Mouse (Mus musculus) myocyte (in vitro differentiated cells): ENCODE data around the gene Usp32. TPM values are rescaled to one million over a fixed set of nuclear protein-coding genes. Genes with fewer than 3 reads are reported as not detected.

ENCODE experiments used
- H3K27me3 ChIP-seq: one replicate; pipeline ENCODE4 v1.6.1; 2011; ENCODE audit not compliant: control insufficient read depth, insufficient read depth, insufficient read length
- H3K36me3 ChIP-seq: one replicate; pipeline ENCODE4 v1.6.1; 2011; ENCODE audit not compliant: control insufficient read depth, insufficient read depth
- H3K4me2 ChIP-seq: one replicate; pipeline ENCODE4 v1.6.1; 2011; ENCODE audit warnings: low read depth, control low read depth
- H3K4me3 ChIP-seq: one replicate; pipeline ENCODE4 v1.5.1; 2011; ENCODE audit warnings: mild to moderate bottlenecking, control low read depth, moderate library complexity
- H3K79me2 ChIP-seq: one replicate; pipeline ENCODE4 v1.6.1; 2011; ENCODE audit not compliant: control insufficient read depth, insufficient read depth
- H3ac ChIP-seq: one replicate; pipeline ENCODE4 v1.6.1; 2011; ENCODE audit not compliant: control insufficient read depth, insufficient read length
- CEBPB ChIP-seq: IDR thresholded peaks from 2 replicates; pipeline ENCODE4 v1.6.1; 2011; ENCODE audit warnings: mild to moderate bottlenecking, moderate library complexity; ENCODE audit not compliant: poor library complexity, insufficient read depth, severe bottlenecking
- E2F4 ChIP-seq: IDR thresholded peaks from one replicate; pipeline ENCODE4 v1.6.1; 2011; ENCODE audit warnings: mild to moderate bottlenecking, control low read depth, moderate library complexity; ENCODE audit not compliant: insufficient read depth
- MAX ChIP-seq: IDR thresholded peaks from one replicate; pipeline ENCODE4 v1.6.1; 2011; ENCODE audit warnings: low read depth, mild to moderate bottlenecking, control low read depth
- MYOD1 ChIP-seq, 3 experiments: IDR thresholded peaks; one replicate each; pipeline ENCODE4 v1.6.1; 2011; ENCODE audit warnings: control low read depth in 2 of 3, low read depth in 2 of 3, mild to moderate bottlenecking in 2 of 3, moderate library complexity in 1 of 3; ENCODE audit not compliant: insufficient read length in 2 of 3, control insufficient read depth in 1 of 3
- MYOG ChIP-seq, 3 experiments: IDR thresholded peaks; one replicate each; pipeline ENCODE4 v1.6.1; 2011; ENCODE audit warnings: control low read depth in 2 of 3, low read depth in 2 of 3, mild to moderate bottlenecking in 2 of 3; ENCODE audit not compliant: insufficient read length in 2 of 3, control insufficient read depth in 1 of 3, insufficient read depth in 1 of 3
- POLR2A ChIP-seq: IDR thresholded peaks from one replicate; pipeline ENCODE4 v1.6.1; 2011; ENCODE audit warnings: low read depth, mild to moderate bottlenecking, control low read depth, moderate library complexity; ENCODE audit not compliant: insufficient read length
- POLR2AphosphoS2 ChIP-seq: IDR thresholded peaks from one replicate; pipeline ENCODE4 v1.6.1; 2011; ENCODE audit warnings: low read depth, control low read depth; ENCODE audit not compliant: insufficient read length
- REST ChIP-seq: IDR thresholded peaks from one replicate; pipeline ENCODE4 v1.6.1; 2011; ENCODE audit warnings: mild to moderate bottlenecking, control low read depth, moderate library complexity; ENCODE audit not compliant: insufficient read depth, insufficient read length
- SRF ChIP-seq: IDR thresholded peaks from one replicate; pipeline ENCODE4 v1.6.1; 2011; ENCODE audit warnings: low read depth; ENCODE audit not compliant: control insufficient read depth, insufficient read length
- TCF12 ChIP-seq: IDR thresholded peaks from one replicate; pipeline ENCODE4 v1.6.1; 2011; ENCODE audit warnings: mild to moderate bottlenecking, control low read depth; ENCODE audit not compliant: poor library complexity, insufficient read depth, severe bottlenecking
- TCF3 ChIP-seq: IDR thresholded peaks from one replicate; pipeline ENCODE4 v1.6.1; 2011; ENCODE audit warnings: low read depth, control low read depth; ENCODE audit not compliant: insufficient read length
- USF1 ChIP-seq: IDR thresholded peaks from one replicate; pipeline ENCODE4 v1.6.1; 2011; ENCODE audit warnings: low read depth, mild to moderate bottlenecking, control low read depth, moderate library complexity
- polyA plus RNA-seq: library from polyadenylated mRNA; unstranded; fragments of >200 nt; fragmentation: generic; extraction: Trizol; gene quantifications from one replicate; pipeline ENCODE4 v1.2.1, GENCODE M21; 2012; ENCODE audit warnings: missing spikeins

The Usp32 gene
- polyA plus RNA-seq, 1 experiment: 4.5 TPM

DNA sequence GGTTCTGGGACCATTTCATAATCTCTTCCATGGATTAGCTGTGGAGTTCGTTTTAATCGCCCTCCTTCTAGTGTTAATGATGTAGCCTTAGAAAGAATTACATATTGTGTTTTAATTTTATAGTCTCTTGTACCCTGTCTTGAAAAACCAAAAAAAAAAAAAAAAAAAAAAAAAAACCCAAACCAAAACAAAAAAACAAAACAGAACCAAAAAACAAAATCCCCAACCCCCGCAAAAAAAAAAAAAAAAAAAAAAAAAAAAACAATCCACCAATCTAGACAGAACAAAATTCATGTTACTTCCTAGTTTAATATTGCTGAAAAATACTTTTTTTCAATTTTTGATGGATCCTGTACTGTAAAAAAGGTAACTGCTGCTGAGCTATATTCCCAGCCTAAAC is 100.7 kb downstream of the Usp32 start:
- H3K36me3 ChIP-seq: peaks cover 18% of the 10 kb centered on the region

GRCm38 (mm10) chr11:85013121-85013520 is 126.8 kb downstream of the Usp32 start:
- H3K4me3 ChIP-seq: no peak overlapping the region
- TF ChIP-seq CEBPB (no peak), SRF (no peak), POLR2A (no peak), MAX (no peak), E2F4 (no peak), MYOD1 (IDR thresholded peaks at IDR 0.05; ENCODE audit: control insufficient read depth in 1 of 3, insufficient read length in 2 of 3, low read depth in 2 of 3) (no peak), POLR2AphosphoS2 (no peak), USF1 (no peak), TCF3 (no peak), TCF12 (no peak), MYOG (IDR thresholded peaks at IDR 0.05; ENCODE audit: control insufficient read depth in 1 of 3, insufficient read depth in 1 of 3, insufficient read length in 2 of 3, low read depth in 2 of 3) (no peak), REST (no peak)
- H3ac ChIP-seq: no peak overlapping the region
- H3K36me3 ChIP-seq: peaks cover 35% of the 10 kb centered on the region
- H3K79me2 ChIP-seq: no peaks in the 10 kb centered on the region
- H3K27me3 ChIP-seq: no peaks in the 10 kb centered on the region
- no peak overlapping the region for H3K4me2 ChIP-seq

More for the DNA sequence above, 100.7 kb downstream of the Usp32 start:
- Histone ChIP-seq H3ac (no peak overlapping the region), H3K27me3 (no peaks in the 10 kb centered on the region), H3K79me2 (no peaks in the 10 kb centered on the region), H3K4me3 (no peak overlapping the region), H3K4me2 (no peak overlapping the region)
- no peak for TF ChIP-seq REST
- no peak for TF ChIP-seq E2F4
- TF ChIP-seq USF1: no peak

DNA sequence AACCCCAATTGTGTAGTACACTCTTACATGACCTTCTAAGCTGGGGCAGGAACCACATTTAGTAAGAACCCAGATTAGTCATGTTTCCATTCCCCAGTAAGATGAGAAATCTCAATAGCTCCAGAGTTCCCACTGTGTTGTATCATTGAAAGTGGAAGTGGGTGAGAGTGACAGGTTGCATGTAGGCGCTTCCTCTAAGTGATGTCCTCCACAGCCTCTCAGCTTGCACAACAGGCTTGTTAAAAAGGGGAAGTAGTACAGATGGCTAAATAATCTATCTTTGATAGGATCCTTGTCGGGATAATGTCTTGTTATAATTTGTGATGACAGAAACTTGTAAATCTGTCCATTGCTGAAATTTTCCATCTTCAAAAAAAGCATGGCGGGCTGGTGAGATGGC is 136.4 kb downstream of the Usp32 start:
- H3K4me3 ChIP-seq: no peak overlapping the region
- H3ac ChIP-seq: no peak overlapping the region
- H3K79me2 ChIP-seq: no peaks in the 10 kb centered on the region
- no peak overlapping the region for H3K4me2 ChIP-seq
- TF ChIP-seq POLR2AphosphoS2 (no peak), TCF12 (no peak), MAX (no peak), POLR2A (no peak), REST (no peak), E2F4 (no peak), TCF3 (no peak), MYOG (IDR thresholded peaks at IDR 0.05; ENCODE audit: control insufficient read depth in 1 of 3, insufficient read depth in 1 of 3, insufficient read length in 2 of 3, low read depth in 2 of 3) (no peak), SRF (no peak), USF1 (no peak), CEBPB (no peak), MYOD1 (IDR thresholded peaks at IDR 0.05; ENCODE audit: control insufficient read depth in 1 of 3, insufficient read length in 2 of 3, low read depth in 2 of 3) (no peak)
- peaks cover 19% of the 10 kb centered on the region for H3K36me3 ChIP-seq
- no peaks in the 10 kb centered on the region for H3K27me3 ChIP-seq

DNA sequence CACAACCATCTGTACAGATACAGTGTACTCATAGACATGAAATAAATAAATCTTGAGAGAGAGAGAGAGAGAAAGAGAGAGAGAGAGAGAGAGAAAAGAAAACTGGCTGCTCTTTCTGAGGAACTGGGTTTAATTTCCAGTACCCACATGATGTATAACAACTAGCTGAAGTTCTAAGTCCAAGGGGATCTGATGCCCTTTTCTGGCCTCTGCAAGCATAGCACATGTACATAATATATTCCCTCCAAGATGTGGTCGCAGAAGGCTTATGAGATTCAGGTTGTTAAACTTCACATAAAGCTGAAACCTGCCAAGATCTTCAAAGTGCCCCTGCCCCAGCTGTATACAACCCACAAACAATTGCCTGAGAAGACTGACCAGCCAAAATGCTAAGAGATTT is 144.7 kb downstream of the Usp32 start:
- Histone ChIP-seq H3K4me3 (no peak overlapping the region), H3ac (no peak overlapping the region), H3K79me2 (no peaks in the 10 kb centered on the region), H3K27me3 (no peaks in the 10 kb centered on the region), H3K4me2 (no peak overlapping the region), H3K36me3 (peaks cover 24% of the 10 kb centered on the region)
- no peak for TF ChIP-seq POLR2AphosphoS2
- TF ChIP-seq TCF12: no peak
- no peak for TF ChIP-seq MYOD1 (IDR thresholded peaks at IDR 0.05; ENCODE audit: control insufficient read depth in 1 of 3, insufficient read length in 2 of 3, low read depth in 2 of 3)
- TF ChIP-seq USF1: no peak
- TF ChIP-seq MYOG (IDR thresholded peaks at IDR 0.05; ENCODE audit: control insufficient read depth in 1 of 3, insufficient read depth in 1 of 3, insufficient read length in 2 of 3, low read depth in 2 of 3): no peak
- TF ChIP-seq MAX: no peak
- TF ChIP-seq CEBPB: no peak
- TF ChIP-seq POLR2A: no peak
- TF ChIP-seq TCF3: no peak
- no peak for TF ChIP-seq E2F4
- no peak for TF ChIP-seq REST
- TF ChIP-seq SRF: no peak

DNA sequence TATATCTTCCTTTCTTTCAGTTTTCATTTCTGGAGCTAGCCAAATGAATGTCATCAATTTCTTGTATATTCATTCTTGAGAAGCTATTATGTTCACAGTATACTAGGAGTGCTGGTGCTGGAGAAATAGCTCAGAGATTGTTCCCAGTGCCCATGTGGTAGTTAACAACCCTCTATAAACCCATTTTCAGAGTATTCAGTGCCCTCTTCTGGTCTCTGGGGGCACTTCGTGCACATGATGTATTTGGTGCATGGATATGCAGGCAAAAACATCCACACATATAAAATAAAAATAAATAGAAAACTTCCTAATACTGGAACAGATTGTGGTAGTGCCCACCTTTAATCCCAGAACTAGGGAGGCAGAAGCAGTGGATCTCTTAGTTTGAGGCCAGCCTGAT is 147.0 kb downstream of the Usp32 start:
- Histone ChIP-seq H3K27me3 (no peaks in the 10 kb centered on the region), H3ac (no peak overlapping the region), H3K4me3 (no peak overlapping the region), H3K79me2 (no peaks in the 10 kb centered on the region), H3K36me3 (peaks cover 31% of the 10 kb centered on the region), H3K4me2 (no peak overlapping the region)
- TF ChIP-seq MYOG (IDR thresholded peaks at IDR 0.05; ENCODE audit: control insufficient read depth in 1 of 3, insufficient read depth in 1 of 3, insufficient read length in 2 of 3, low read depth in 2 of 3) (no peak), TCF12 (no peak), USF1 (no peak), CEBPB (no peak), SRF (no peak), E2F4 (no peak), REST (no peak), MYOD1 (IDR thresholded peaks at IDR 0.05; ENCODE audit: control insufficient read depth in 1 of 3, insufficient read length in 2 of 3, low read depth in 2 of 3) (no peak), POLR2AphosphoS2 (no peak), TCF3 (no peak), POLR2A (no peak), MAX (no peak)
